Mouse (Mus musculus) cerebellum, adult 2 months (tissue): ENCODE data around the gene Cabp1.

ENCODE experiments used
- CTCF ChIP-seq: fragments of 200-500 bp; IDR thresholded peaks from 2 replicates; pipeline ENCODE4 v1.5.1; 2011; ENCODE audit warnings: low read depth, mild to moderate bottlenecking, control low read depth, low read length, moderate library complexity, borderline replicate concordance; ENCODE audit not compliant: insufficient read depth
- POLR2A ChIP-seq: fragments of 200-500 bp; IDR thresholded peaks from 2 replicates; pipeline ENCODE4 v1.6.1; 2011; ENCODE audit warnings: low read length, control low read depth, borderline replicate concordance; ENCODE audit not compliant: insufficient read depth

GRCm38 (mm10) chr5:115142166-115142697 is 51.9 kb downstream of the Cabp1 start:
- TF ChIP-seq POLR2A (no peak), CTCF (no peak)
